Mouse (Mus musculus) spleen, postnatal 4 days (tissue): ENCODE results near the gene Gid8.
A peak's percentile ranks its signal among the peaks of the same experiment; 100 is the strongest.
"Not testable (repeated sequence)": the region's sequence is repeated elsewhere in the genome, so short reads cannot be mapped to it uniquely, and the experiment has no call there.

Source experiments
- DNase-seq, 2 experiments: peaks; one replicate each; pipeline ENCODE4 v3.0.0; 2022; ENCODE audit warnings: low spot score in 2 of 2

Gid8 gene

DNA sequence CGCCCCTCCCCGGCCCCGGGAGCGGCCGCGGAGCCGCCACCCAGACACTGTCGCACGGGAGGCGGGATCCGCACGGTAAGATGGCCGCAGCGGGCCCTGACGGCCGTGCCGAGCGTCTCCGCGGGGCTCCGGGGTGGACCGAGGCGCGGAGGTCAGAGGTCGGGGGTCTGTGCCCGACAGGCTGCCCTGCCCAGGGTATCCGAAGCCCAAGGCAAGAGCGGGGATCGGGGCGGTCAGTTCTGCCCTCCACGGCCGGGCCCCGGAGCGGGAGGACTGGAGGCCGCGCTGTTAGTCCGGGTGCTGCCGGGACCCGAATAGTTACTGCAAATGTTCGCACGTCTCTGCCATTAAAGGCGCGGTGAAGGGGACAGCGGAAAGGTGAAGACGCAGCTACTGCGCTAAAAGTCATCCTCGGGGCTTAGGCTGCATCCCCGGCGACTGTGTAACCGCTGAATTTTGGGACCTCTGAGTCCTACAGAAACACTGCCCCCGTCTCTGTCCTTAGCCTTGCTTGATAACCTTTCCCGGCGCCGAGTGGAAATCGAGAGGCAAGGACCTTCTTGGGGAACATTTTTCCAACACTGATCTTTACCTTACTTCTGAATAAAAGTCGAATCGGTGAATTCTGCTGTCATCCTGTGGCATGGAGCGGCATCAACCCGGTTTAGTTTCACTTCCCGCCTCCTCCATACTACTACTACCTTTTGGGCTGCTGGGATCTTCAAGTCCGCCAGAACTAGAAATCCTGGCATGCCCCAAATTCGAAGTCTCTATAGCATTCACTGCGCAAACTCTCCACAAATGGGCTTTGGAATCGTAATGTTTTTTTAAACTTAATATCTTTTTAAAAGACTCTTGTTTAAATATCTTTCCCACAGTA is 599 bp downstream of the Gid8 start:
- no peak for DNase-seq

DNA sequence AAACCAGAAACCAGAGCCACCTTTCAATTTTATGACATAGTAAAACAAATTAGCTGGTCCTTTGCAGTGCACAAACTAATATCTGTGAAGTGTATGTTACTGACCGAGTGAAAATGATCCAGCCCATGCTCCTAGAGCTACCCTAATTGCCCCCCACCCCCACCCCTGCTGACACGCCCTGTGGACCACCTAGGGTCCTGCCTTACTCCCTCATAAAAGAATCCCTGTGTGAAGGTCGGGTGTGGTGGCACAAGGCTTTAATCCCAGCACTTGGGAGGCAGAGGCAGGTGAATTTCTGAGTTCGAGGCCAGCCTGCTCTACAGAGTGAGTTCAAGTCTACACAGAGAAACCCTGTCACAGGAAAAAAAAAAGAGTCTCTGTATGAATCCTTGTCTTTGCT is 1.6 kb downstream of the Gid8 start:
- no peak for DNase-seq

DNA sequence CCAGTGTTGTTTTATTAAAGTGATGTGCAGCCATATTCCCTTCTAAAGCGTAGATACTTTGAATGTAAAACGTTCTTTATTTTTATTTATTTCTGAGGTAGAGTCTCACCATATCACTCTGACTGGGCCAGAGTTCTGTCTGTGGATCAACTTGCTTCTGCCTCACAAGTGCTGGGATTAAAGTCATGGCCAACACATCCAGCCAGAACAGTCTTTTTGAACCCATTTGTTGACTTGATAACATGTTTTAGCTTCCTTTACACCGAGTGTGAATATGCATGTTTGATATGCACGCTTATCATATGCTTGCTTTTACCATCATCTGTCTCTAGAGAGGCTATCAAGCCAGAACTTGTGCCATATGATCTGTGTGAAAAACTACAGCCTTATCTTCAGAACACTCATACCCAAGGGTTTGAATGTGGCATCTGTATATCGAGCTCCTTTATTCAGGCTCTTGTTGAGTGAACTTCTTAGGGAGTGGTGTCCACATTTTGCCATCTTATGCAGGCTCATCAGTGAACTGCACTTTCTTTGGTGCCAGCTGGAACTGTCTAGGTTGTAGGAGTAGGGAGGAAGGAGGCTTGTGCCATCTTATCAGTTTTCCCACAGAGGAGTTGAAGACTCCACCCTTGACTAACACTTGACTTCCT is 2.2 kb downstream of the Gid8 start:
- peak in 1 of 2 experiments; percentile 47 for DNase-seq

DNA sequence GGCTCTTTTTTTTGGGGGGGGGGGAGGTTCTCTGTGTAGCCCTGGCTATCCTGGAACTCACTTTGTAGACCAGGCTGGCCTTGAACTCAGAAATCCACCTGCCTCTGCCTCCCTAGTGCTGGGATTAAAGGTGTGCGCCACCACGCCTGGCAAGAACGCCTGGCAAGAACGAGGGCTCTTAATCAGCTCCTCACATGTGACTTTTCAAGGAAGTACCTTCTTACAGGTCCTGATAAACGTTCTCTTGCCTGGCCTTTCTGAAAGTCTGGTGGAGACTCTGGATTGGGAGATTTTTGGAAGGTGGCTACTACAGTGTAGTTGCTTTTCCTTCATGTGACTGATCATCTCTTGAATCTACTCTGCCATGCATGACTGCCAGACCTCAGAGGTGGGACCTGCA is 12.8 kb downstream of the Gid8 start:
- not testable (repeated sequence) for DNase-seq

- peak in 1 of 2 experiments; percentile 56 for DNase-seq
Measured at GRCm38 (mm10) chr2:180723865-180724264, 13.9 kb downstream of the Gid8 start.

- DNase-seq: peak; percentile 68 to 80
Measured at GRCm38 (mm10) chr2:180724585-180725413, 14.9 kb downstream of the Gid8 start, which contains the start of gene Slc17a9. Slc17a9 (plus strand) TSS chr2:180725263.

GRCm38 (mm10) chr2:180725414-180725778 is 15.5 kb downstream of the Gid8 start:
- DNase-seq: no peak

GRCm38 (mm10) chr2:180725856-180726629 is 16.1 kb downstream of the Gid8 start:
- no peak for DNase-seq

GRCm38 (mm10) chr2:180726658-180727442 is 16.9 kb downstream of the Gid8 start:
- DNase-seq: peak; percentile 56 to 81

DNA sequence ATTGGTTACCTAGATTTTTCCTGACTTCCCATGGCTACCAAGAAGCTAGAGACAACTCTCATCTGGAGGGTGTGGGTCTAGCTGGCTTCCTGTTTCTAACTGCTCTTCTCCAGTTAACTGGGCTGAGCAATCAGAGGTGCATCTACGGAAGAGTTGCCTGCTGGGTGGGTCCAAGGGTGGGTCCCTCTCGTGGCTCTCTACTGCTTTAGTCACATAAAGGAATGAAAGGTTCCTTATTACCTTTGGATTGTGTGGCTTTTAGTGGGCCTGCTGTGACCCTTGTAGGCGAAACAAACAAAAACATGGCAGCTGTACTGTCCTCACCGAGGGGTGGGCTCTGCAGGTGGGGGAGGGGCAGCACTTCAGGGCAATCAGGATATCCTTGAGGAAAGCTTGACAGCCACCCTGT is 17.7 kb downstream of the Gid8 start:
- peak in 1 of 2 experiments; percentile 54 for DNase-seq

GRCm38 (mm10) chr2:180731036-180731435 is 21.1 kb downstream of the Gid8 start:
- DNase-seq: no peak

DNA sequence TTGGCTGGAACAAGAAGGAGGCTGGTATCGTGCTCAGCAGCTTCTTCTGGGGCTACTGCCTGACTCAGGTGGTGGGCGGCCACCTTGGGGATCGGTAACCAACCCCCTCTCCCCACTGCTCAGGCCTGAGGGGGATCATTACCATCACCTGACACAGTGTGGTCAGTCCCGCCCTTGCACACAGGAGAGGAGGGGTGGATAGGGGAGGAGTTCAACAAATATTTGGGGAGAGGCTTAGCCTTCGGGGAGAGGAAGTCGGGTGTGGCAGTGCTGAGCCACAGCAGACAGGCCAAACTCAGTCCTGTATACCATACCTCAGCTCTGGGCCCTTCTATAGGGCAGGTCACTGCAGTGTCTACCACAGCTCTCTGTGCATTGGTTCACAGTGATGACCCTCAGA is 22.1 kb downstream of the Gid8 start:
- DNase-seq: no peak

DNA sequence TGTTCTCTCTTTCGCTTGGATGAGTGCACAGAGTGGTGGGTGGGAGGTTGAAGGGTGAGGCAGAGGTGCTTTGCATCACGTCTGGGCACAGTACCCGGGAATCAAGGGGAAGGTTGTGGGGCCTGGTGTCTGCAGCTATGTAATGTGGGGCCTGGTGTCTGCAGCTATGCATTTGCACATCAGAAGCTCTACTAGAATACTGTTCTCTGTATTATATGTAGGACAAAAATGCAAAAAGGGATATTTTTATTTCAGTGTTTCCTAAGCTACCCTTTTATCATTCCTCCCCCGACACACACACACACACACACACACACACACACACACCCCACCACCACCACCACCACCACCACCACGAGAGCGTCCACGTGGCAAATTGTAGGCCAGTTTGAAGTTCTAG is 25.3 kb downstream of the Gid8 start:
- DNase-seq: no peak

GRCm38 (mm10) chr2:180737984-180738383 is 28.1 kb downstream of the Gid8 start:
- no peak for DNase-seq

DNA sequence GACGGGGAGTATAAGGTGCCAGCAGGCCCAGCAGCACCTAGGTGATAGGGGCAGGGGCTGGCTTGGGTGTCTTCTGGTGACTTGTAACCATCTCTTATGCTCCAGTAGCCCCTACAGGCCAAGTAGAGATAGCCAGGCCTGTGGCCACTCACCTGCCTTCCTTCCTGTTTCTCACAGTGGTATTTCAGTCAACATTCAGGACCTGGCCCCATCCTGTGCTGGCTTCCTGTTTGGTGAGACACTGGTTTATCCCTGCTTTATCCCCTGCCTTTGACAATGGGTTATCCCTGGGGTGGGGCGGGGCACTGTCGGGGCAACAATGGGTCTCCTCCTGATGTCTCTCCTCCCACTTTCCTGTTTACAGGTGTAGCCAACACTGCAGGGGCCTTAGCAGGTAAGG is 30.4 kb downstream of the Gid8 start:
- no peak for DNase-seq

- no peak for DNase-seq
Measured at GRCm38 (mm10) chr2:180741421-180741820, 31.5 kb downstream of the Gid8 start.

DNA sequence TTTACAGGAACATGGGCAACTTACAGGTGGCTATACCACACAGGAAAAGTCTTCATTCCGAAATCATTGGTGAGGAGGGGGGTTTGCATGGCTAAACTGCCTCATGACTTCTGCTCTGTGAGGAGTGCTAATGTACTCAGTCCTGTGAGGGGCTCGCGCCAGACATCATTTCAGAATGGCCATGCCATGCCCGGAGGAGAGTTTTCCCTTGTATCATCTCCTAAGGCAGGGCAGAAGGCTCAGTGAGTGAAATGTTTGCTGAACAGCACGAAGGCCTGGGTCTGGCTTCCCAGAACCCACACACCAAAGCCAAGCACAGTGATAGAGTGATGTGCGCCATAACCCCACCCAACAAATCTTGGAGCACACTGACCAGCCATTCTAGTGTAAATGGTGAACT is 32.9 kb downstream of the Gid8 start:
- no peak for DNase-seq

GRCm38 (mm10) chr2:180743321-180743720 is 33.4 kb downstream of the Gid8 start:
- no peak for DNase-seq

DNA sequence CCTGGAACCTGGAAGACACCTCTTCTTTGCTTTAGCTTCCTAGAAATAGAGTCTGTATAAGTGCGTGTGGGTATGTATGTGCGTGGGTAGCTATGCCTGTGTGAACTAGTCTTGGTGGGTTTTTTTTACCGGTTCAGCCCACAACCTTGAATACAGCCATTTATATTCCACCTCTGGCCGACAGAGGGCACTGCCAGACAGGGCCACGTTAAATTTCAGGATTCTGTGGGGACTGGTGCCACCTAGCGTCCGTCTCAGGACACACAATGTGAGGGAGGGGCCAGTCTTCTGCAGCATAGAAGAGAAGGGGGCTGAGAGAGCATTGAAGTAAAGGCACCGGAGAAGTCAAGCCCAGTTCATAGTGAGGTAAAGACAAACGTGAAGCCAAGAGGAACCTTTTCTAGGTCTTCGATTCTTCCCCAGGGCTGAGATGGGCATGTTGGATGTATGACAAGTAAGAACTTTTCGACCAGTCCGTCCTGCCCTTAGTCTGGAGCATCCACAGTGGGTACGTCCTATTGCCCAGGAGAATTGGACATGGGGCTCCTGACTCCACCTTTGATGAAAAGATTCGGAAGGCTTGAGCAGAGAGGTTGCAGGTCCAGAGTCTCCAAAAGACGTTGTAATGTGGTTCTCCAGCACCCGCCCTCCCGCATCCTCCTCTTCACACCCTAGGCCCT is 35.5 kb downstream of the Gid8 start:
- DNase-seq: peak; percentile 84 to 94

- no peak for DNase-seq
Measured at GRCm38 (mm10) chr2:180746569-180747192, 36.8 kb downstream of the Gid8 start.
